ENCODE assay signal across 27 mouse cellular contexts in genomic region chr5:62867003-62867402, GRCm38 (mm10). TPM values are rescaled to one million over a fixed set of nuclear protein-coding genes. Genes with fewer than 3 reads are reported as not detected.
"Had no signal": no experiment of that assay in that cellular context is flagged by ENCODE, and none has a peak within 500 bp of the region (broad histone marks: within the 10 kb centered on the region; RNA-seq: fewer than 3 reads in every experiment).

No protein-coding gene starts in this region.

- H3K27ac ChIP-seq: limb, embryonic 10.5 days; limb, embryonic 13.5 days; liver, embryonic 12.5 days; liver, embryonic 15.5 days; midbrain, embryonic 12.5 days; midbrain, embryonic 15.5 days; neural tube, embryonic 12.5 days; neural tube, embryonic 15.5 days; stomach, postnatal 0 days had no signal

- H3K9ac ChIP-seq: limb, embryonic 13.5 days; liver, embryonic 12.5 days; liver, embryonic 15.5 days; midbrain, embryonic 12.5 days; midbrain, embryonic 15.5 days; neural tube, embryonic 12.5 days; neural tube, embryonic 15.5 days had no signal

- H3K27me3 ChIP-seq: limb, embryonic 13.5 days; liver, embryonic 12.5 days; liver, embryonic 15.5 days; midbrain, embryonic 12.5 days; midbrain, embryonic 15.5 days; neural tube, embryonic 12.5 days; neural tube, embryonic 15.5 days had no signal

- ATAC-seq: intestine, embryonic 16.5 days; liver, embryonic 12.5 days; midbrain, embryonic 15.5 days had no signal

- DNase-seq: kidney, adult 18-20 months; kidney, postnatal 10 days; kidney, postnatal 36 days; liver; lung, adult 2 months; lung, postnatal 10 days; lung, postnatal 4 days; retina, postnatal 1 day; right cerebral cortex, postnatal 25 days; thymus, adult 2 months; thymus, postnatal 14 days had no signal

- H3K36me3 ChIP-seq: limb, embryonic 10.5 days; limb, embryonic 13.5 days; liver, embryonic 12.5 days; liver, embryonic 15.5 days; midbrain, embryonic 12.5 days; midbrain, embryonic 15.5 days; neural tube, embryonic 12.5 days; neural tube, embryonic 15.5 days had no signal

- H3K4me3 ChIP-seq: limb, embryonic 10.5 days; limb, embryonic 13.5 days; liver, embryonic 12.5 days; liver, embryonic 15.5 days; midbrain, embryonic 12.5 days; midbrain, embryonic 15.5 days; neural tube, embryonic 12.5 days; neural tube, embryonic 15.5 days had no signal

- H3K9me3 ChIP-seq: limb, embryonic 10.5 days; limb, embryonic 13.5 days; liver, embryonic 12.5 days; liver, embryonic 15.5 days; midbrain, embryonic 12.5 days; midbrain, embryonic 15.5 days; neural tube, embryonic 12.5 days; neural tube, embryonic 15.5 days had no signal

- H3K4me1 ChIP-seq: limb, embryonic 10.5 days; limb, embryonic 13.5 days; liver, embryonic 12.5 days; liver, embryonic 15.5 days; midbrain, embryonic 12.5 days; midbrain, embryonic 15.5 days; neural tube, embryonic 12.5 days; neural tube, embryonic 15.5 days had no signal

- H3K4me2 ChIP-seq: limb, embryonic 13.5 days; liver, embryonic 12.5 days; liver, embryonic 15.5 days; midbrain, embryonic 12.5 days; midbrain, embryonic 15.5 days; neural tube, embryonic 12.5 days; neural tube, embryonic 15.5 days had no signal

RNA-seq across cellular contexts. Expression of gene Dthd1, which starts 53.4 kb away (rescaled TPM):
- total RNA-seq: left cerebral cortex, adult 18-20 months; left cerebral cortex, postnatal 25 days; megakaryocyte, adult 5-6 weeks had no signal
- polyA plus RNA-seq: intestine, embryonic 16.5 days; kidney, embryonic 14.5 days; limb, embryonic 10.5 days; limb, embryonic 13.5 days; liver, embryonic 12.5 days; liver, embryonic 15.5 days; lung, adult 2 months; midbrain, embryonic 12.5 days; midbrain, embryonic 15.5 days; neural tube, embryonic 12.5 days; neural tube, embryonic 15.5 days; small intestine, adult 2 months; stomach, embryonic 14.5 days had no signal
